Mouse (Mus musculus) megakaryocyte, embryonic 14.5 days (primary cell): ENCODE measurements around the gene Fbxo31. TPM values are rescaled to one million over a fixed set of nuclear protein-coding genes. Genes with fewer than 3 reads are reported as not detected.

ENCODE experiments used
- H3K27me3 ChIP-seq: replicated peaks from 2 replicates; pipeline ENCODE3; 2012; ENCODE audit warnings: inconsistent platforms
- H3K36me3 ChIP-seq: replicated peaks from 2 replicates; pipeline ENCODE3; 2012; ENCODE audit warnings: low read length, inconsistent platforms, mixed read lengths
- H3K4me1 ChIP-seq: 2 replicates; pipeline ENCODE4 v1.6.1; 2012; ENCODE audit warnings: inconsistent platforms
- H3K4me3 ChIP-seq: replicated peaks from 2 replicates; pipeline ENCODE3; 2012; ENCODE audit warnings: moderate library complexity, mild to moderate bottlenecking, inconsistent platforms
- H3K9me3 ChIP-seq: 2 replicates; pipeline ENCODE4 v1.6.1; 2012; ENCODE audit warnings: inconsistent platforms
- FLI1 ChIP-seq: IDR thresholded peaks from 2 replicates; pipeline ENCODE4 v1.6.1; 2012; ENCODE audit warnings: low read length, inconsistent platforms, mixed read lengths
- GATA1 ChIP-seq: IDR thresholded peaks from 3 replicates; pipeline ENCODE4 v1.6.1; 2012; ENCODE audit warnings: mixed read lengths, low read length, inconsistent platforms, borderline replicate concordance
- polyA plus RNA-seq: library from polyadenylated mRNA; stranded (reverse); fragments of >175 nt; gene quantifications from 2 replicates; pipeline ENCODE4 v1.2.3, GENCODE M21; 2012; ENCODE audit warnings: low replicate concordance; ENCODE audit not compliant: insufficient read depth

Fbxo31 gene
- 19.2 and 31.2 TPM in 2 replicates for polyA plus RNA-seq

- peaks cover 66% of the 10 kb centered on the region for H3K4me1 ChIP-seq
- no peaks in the 10 kb centered on the region for H3K9me3 ChIP-seq
- H3K27me3 ChIP-seq: no peaks in the 10 kb centered on the region
- TF ChIP-seq FLI1: no peak
- TF ChIP-seq GATA1: no peak
- H3K4me3 ChIP-seq: peak within 1 kb of the TSS; percentile 96
- H3K36me3 ChIP-seq: peaks cover 15% of the 10 kb centered on the region
Measured at GRCm38 (mm10) chr8:121578676-121579451, at the start of gene Fbxo31. TSS of gene Fbxo31 (minus strand) at chr8:121578806.

- Histone ChIP-seq H3K4me3 (no peak overlapping the region), H3K4me1 (peaks cover 31% of the 10 kb centered on the region), H3K36me3 (no peaks in the 10 kb centered on the region), H3K27me3 (peaks cover 86% of the 10 kb centered on the region), H3K9me3 (peaks cover 8% of the 10 kb centered on the region)
- no peak for TF ChIP-seq FLI1
- no peak for TF ChIP-seq GATA1
Measured at GRCm38 (mm10) chr8:121623043-121623442, 44.4 kb upstream of the Fbxo31 start.

DNA sequence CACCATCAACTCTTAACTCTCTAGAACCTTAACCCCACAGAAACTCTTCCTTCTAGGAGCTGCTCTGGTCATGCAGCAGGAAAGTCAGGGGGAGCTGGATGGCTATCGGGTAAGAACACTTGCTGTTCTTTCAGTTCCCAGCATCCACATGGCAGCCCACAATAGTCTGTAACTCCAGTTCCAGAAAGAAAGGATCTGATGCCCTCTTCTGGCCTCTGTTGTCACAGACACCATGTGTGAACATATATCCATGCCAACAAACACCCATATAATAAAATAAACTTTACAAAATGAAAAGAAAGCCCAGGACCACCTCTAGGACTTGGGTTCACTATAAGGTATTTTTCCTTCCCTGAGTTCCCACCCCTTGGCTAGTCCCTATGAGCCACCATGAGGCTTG is 43.3 kb upstream of the Fbxo31 start:
- H3K27me3 ChIP-seq: peaks cover 89% of the 10 kb centered on the region

GRCm38 (mm10) chr8:121620801-121621516 is 42.4 kb upstream of the Fbxo31 start:
- Histone ChIP-seq H3K4me3 (no peak overlapping the region), H3K36me3 (no peaks in the 10 kb centered on the region), H3K4me1 (peaks cover 38% of the 10 kb centered on the region), H3K27me3 (peaks cover 87% of the 10 kb centered on the region), H3K9me3 (no peaks in the 10 kb centered on the region)
- TF ChIP-seq FLI1 (no peak), GATA1 (no peak)

More for the DNA sequence above, 43.3 kb upstream of the Fbxo31 start:
- H3K36me3 ChIP-seq: no peaks in the 10 kb centered on the region
- TF ChIP-seq GATA1 (no peak), FLI1 (no peak)
- no peak overlapping the region for H3K4me3 ChIP-seq
- no peaks in the 10 kb centered on the region for H3K9me3 ChIP-seq
- H3K4me1 ChIP-seq: peaks cover 37% of the 10 kb centered on the region

GRCm38 (mm10) chr8:121619401-121619995 is 40.9 kb upstream of the Fbxo31 start:
- Histone ChIP-seq H3K9me3 (no peaks in the 10 kb centered on the region), H3K27me3 (peaks cover 87% of the 10 kb centered on the region), H3K4me1 (peaks cover 38% of the 10 kb centered on the region), H3K36me3 (no peaks in the 10 kb centered on the region), H3K4me3 (peak overlapping the region; percentile 15)
- TF ChIP-seq FLI1: no peak
- no peak for TF ChIP-seq GATA1

- Histone ChIP-seq H3K36me3 (no peaks in the 10 kb centered on the region), H3K27me3 (peaks cover 88% of the 10 kb centered on the region), H3K4me3 (no peak overlapping the region), H3K4me1 (peaks cover 18% of the 10 kb centered on the region), H3K9me3 (no peaks in the 10 kb centered on the region)
- TF ChIP-seq GATA1 (no peak), FLI1 (no peak)
Measured at GRCm38 (mm10) chr8:121613419-121613818, 34.8 kb upstream of the Fbxo31 start.

DNA sequence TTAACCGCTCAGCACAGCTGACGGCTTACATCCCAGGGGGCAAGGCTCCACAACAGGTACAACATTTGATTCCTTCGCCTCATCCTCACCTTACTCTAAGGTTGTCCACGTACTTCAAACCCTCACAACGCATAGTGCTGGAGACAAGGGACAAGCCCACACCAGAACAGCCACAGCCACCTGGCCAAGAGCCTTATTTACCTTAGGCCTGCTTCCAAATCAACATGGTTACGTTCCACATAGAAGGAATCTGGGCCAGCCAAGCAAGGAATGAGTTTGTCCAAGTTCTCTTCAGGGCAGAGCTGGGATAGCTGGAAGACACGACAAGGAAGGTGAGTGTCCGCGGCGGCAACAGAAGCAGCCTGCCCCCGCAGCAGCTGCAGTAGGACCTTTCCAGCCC is 31.3 kb upstream of the Fbxo31 start:
- H3K4me3 ChIP-seq: no peak overlapping the region
- H3K36me3 ChIP-seq: no peaks in the 10 kb centered on the region
- no peaks in the 10 kb centered on the region for H3K9me3 ChIP-seq
- TF ChIP-seq GATA1 (no peak), FLI1 (no peak)
- peaks cover 71% of the 10 kb centered on the region for H3K27me3 ChIP-seq
- peaks cover 11% of the 10 kb centered on the region; the same call in 1 of the 2 replicates for H3K4me1 ChIP-seq

DNA sequence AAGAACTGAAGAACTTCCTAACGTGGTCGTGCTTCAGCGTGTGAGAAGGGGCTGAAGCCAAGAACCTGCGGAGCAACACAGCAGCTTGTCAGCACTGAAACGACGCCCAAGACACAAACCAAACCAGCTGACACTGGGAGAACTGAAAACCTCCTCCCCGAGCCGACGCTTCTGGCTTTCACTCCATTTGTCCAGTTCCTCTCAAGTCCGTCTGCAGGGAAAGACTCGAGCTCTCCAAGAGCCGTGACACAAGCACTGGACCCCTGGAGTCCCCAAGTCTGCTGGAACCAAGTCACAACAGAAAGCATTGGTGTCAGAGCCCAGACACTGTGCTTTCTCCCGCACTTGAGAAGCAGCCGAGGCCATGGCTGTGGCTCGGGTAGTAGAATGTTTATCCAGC is 30.6 kb upstream of the Fbxo31 start:
- Histone ChIP-seq H3K27me3 (peaks cover 75% of the 10 kb centered on the region), H3K9me3 (no peaks in the 10 kb centered on the region), H3K4me1 (peaks cover 11% of the 10 kb centered on the region; the same call in 1 of the 2 replicates), H3K36me3 (no peaks in the 10 kb centered on the region), H3K4me3 (no peak overlapping the region)
- TF ChIP-seq FLI1 (no peak), GATA1 (no peak)

- Histone ChIP-seq H3K4me3 (no peak overlapping the region), H3K27me3 (peaks cover 66% of the 10 kb centered on the region), H3K36me3 (no peaks in the 10 kb centered on the region), H3K4me1 (peaks cover 5% of the 10 kb centered on the region), H3K9me3 (no peaks in the 10 kb centered on the region)
- no peak for TF ChIP-seq FLI1
Measured at GRCm38 (mm10) chr8:121607661-121608060, 29.1 kb upstream of the Fbxo31 start.
